Mouse (Mus musculus) cerebellum, adult 9-10 months (tissue): ENCODE measurements around the gene Dnajc16.
A peak's percentile ranks its signal among the peaks of the same experiment; 100 is the strongest.

Source experiments
- DNase-seq: peaks from one replicate; pipeline ENCODE4 v3.0.0; 2022

The Dnajc16 gene

GRCm38 (mm10) chr4:141760942-141761341, 29.8 kb downstream of the Dnajc16 start:
- no peak for DNase-seq

DNA sequence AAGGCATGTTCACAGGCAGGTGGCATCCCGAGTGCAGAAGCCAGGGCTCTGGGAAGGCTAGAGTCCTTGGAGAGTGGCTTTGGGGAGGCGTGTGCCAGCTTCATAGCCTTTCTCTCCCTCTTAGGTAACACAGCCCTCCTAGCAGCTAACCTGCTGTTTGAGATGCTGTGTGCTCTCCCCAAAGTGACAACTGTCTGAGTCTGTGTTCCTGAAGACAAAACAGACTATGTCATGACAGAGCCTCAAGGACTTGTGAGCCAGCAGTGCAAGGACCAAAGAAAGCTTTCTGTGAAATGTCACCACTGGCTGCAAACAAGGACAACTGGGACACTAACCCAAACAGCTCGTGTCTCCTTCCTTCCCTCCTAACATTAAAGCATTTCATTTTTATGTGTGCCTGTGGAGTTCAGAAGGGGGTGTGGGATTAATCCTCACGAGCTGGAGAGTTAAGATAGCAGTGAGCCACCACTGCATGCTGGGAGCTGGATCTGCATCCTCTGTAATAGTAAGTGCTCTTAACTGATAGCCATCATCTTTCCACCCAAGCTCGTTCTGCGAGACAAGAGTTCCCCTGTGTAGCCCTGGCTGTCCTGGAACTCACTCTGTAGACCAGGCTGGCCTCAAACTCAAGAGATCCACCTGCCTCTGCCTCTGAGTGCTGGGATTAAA, 31.7 kb downstream of the Dnajc16 start:
- DNase-seq, result no peak

DNA sequence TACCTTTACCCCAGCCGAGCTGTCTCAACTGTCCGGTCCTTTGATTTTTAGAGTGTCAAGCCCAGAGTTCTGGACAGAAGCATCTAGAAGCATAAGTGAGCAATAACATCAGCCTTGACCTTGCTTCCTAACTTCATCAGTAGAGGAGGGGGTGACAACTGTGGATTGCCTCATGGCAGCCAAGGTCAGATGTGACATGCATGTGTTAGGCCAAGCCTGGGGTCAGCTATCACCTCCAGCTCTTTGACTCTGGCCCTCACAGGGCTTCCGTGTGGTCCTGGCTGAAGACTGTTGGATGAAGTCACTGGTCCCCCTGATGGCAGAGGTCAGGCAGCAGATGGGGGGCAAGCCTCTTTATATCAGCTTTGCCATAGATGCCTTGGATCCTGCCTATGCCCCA, 33.6 kb downstream of the Dnajc16 start:
- no peak for DNase-seq

GRCm38 (mm10) chr4:141755375-141755930, 35.3 kb downstream of the Dnajc16 start:
- no peak for DNase-seq

- no peak for DNase-seq
Measured at GRCm38 (mm10) chr4:141752076-141752421, 38.7 kb downstream of the Dnajc16 start.

DNA sequence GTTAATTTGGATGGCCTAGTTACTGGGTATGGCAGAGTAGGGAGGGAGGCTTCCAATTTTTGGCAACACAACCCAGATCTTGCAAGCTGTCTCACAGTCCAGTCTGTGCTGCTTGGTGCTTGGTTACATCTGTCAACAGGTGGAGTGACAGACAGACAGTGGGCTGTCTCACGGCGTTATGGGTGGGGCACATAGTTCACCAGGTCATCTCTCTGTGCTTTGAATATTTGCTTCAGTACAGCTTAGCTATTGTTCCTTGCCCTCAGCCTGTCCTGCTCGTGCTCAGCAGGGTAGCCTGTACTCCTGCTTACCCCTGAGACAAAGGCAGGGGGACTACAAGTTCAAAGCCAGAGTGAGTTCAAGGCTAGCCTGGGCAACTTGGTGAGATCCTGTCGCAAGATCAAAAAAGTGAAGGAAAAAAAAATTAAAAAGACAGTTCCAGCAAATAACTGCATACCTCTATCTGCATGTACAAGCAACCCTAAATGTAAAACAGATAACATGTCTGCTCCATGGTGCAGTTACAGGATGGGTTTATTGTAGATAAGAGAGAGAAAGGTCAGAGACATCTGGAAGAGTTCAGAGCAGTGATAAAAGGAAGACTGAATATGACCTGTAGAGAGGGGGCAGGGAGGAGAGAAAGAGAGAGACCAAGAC, 39.2 kb downstream of the Dnajc16 start:
- DNase-seq, result no peak

GRCm38 (mm10) chr4:141750826-141751225, 39.9 kb downstream of the Dnajc16 start:
- DNase-seq, result no peak

- no peak for DNase-seq
Measured at GRCm38 (mm10) chr4:141749557-141749956, 41.2 kb downstream of the Dnajc16 start.

GRCm38 (mm10) chr4:141746578-141747346, 44.0 kb downstream of the Dnajc16 start, which contains the start of gene Agmat:
TSS of gene Agmat (plus strand) at chr4:141746672.
- DNase-seq, result no peak

- no peak for DNase-seq
Measured at GRCm38 (mm10) chr4:141742381-141742780, 48.4 kb downstream of the Dnajc16 start.

DNA sequence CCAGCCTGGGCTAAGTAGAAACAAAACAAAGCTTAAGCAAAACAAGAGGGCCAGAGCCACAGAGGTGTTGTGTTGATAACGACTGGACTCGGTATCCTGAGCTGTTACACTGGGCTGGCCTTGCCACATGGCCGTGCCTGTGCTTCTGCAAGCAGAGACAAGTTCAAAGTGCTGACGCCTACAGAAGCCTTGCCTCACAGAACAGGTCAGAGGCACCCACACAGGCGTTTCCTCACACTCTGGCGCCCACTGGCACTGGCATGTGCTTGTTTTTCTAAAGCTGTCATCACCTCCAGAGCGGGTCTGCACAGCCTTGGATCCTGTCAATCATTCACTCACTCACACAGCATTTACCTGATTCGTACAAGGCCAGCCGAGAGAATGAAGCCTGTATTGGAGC, 48.9 kb downstream of the Dnajc16 start:
- no peak for DNase-seq

GRCm38 (mm10) chr4:141738015-141738414, 52.7 kb downstream of the Dnajc16 start:
- no peak for DNase-seq

DNA sequence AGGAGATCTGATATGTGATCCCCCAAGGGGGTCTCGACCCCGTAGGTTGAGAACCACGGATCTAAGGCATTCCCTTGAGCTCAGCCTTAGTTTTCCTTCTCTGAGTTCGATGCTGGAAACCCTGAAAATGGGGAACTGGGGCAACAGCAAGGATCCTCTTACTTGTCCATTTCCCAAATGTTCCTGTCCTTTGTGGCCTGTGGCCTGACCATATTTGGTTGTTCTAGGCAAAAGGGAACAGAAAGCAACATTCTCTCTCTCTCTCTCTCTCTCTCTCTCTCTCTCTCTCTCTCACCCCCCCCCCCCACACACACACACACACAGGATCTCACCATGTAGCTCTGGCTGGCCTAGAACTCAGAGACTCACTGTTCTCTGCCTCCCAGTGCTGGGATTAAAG, 53.9 kb downstream of the Dnajc16 start:
- DNase-seq, result no peak

DNA sequence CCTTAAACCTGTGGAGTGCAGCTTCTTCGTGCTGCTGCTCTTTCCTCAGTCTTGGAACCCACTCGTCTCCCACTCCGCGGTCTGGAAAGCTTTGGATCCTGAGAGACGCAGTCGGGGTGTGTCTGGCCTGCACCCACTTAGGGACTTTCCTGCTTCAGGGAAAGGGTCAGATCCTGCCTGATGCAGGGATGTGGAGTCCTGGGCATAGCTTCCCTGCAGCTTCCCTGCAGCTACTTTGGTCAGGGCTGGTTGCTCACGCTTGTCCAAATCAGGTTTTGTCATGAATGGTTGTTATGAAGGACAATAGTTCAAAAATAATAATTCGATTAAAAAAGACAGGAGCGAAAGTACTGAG, 55.5 kb downstream of the Dnajc16 start:
- DNase-seq, result no peak

GRCm38 (mm10) chr4:141734446-141735205, 56.1 kb downstream of the Dnajc16 start:
- peak; percentile 92 for DNase-seq

GRCm38 (mm10) chr4:141731766-141732165, 59.0 kb downstream of the Dnajc16 start:
- DNase-seq, result no peak

DNA sequence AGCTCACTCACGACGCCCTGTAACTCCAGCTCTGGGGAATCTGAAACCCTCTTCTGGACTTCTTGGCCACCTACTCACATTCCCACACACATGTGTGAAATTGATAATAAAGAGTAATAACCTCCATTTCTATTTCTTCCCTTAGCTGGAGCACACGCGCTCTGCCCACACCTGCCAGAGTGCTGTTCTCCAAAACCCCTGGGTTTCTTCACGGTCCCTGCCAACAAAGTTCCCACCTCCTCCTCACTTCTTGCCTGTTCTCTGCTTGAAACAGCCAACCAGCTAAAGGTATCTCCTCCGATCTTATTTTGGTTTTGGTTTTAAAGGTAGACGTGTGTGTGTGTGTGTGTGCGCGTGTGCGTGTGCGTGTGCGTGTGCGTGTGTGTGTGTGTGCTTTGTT, 60.3 kb downstream of the Dnajc16 start:
- no peak for DNase-seq

DNA sequence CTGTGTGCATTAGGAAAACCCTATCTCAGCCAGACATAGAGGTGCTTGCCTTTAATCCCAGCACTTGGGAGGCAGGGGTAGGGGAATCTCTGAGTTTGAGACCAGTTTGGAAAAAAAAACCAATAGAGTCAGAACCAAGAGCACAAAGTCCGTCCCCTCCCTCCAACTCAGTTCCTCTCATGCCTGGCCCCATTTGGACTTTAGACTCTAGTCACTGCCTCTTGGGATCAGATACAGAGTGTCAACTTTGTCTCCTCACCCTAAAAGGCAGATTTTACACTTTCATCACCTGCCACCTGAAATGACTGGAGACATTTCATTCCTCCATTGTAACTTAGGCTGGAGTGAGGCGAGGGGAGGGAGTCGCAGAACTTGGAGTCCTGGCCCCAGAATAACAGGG, 61.5 kb downstream of the Dnajc16 start:
- DNase-seq, result no peak

- no peak for DNase-seq
Measured at GRCm38 (mm10) chr4:141725738-141726137, 65.0 kb downstream of the Dnajc16 start.

DNA sequence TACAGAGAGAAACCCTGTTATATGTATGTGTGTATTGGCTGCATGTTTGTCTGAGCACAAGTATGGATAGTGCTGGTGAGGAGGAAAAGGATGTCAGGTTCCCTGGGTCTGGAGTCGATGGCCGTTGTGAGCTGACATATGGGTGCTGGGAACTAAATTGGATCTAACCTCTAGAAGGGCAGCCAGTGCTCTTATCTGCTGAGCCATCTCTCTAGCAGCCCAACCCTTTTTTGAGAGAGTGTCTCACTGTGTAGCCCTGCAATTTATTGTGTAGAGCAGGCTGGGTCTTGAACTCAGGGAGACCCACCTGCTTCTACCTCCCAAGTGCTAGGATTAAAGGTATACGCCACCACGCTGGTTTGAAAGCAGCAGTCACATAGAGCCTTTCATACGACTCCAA, 65.5 kb downstream of the Dnajc16 start:
- DNase-seq, result no peak

- no peak for DNase-seq
Measured at GRCm38 (mm10) chr4:141724594-141724993, 66.1 kb downstream of the Dnajc16 start.

- no peak for DNase-seq
Measured at GRCm38 (mm10) chr4:141723673-141724068, 67.1 kb downstream of the Dnajc16 start.
